Mouse (Mus musculus) left cerebral cortex, postnatal 14 days (tissue): ENCODE results near the gene Optn. TPM values are rescaled to one million over a fixed set of nuclear protein-coding genes. Genes with fewer than 3 reads are reported as not detected.

Experiments
- DNase-seq, 2 experiments: peaks; one replicate each; pipeline ENCODE4 v3.0.0; 2021 to 2022; ENCODE audit warnings: low spot score in 2 of 2, mixed read lengths in 1 of 2
- intact Hi-C: fragments of 180-260 bp; cut with DNase I; formaldehyde crosslinking; loops from one replicate; pipeline ENCODE4 v1.15.1; 2025
- long read RNA-seq, 2 experiments: library from polyadenylated mRNA; stranded (forward); transcript quantifications; one replicate each; pipeline ENCODE4 v2.0.0; 2021
- total RNA-seq, 2 experiments: library from RNA; stranded (reverse); gene quantifications; 2 replicates each; pipeline ENCODE4 v1.2.3; 2021

Gene Optn
- 10 to 100 TPM; 15.1 to 16.1 TPM for total RNA-seq
- long read RNA-seq, experiment 1, transcript Optn-202 (14 exons, 2,614 nt): major isoform, 12 of 28 reads
- long read RNA-seq, experiment 1, partial matches to known transcripts: 5 of 28 reads
- long read RNA-seq, experiment 1, other reads (novel, unspliced or antisense): 9 of 28 reads
- long read RNA-seq, experiment 2, transcript Optn-202 (14 exons, 2,614 nt): major isoform, 10 of 19 reads
- long read RNA-seq, experiment 2, partial matches to known transcripts: 0 of 19 reads
- long read RNA-seq, experiment 2, other reads (novel, unspliced or antisense): 8 of 19 reads

- peak; percentile 53 to 79 for DNase-seq
- intact Hi-C loops: loop anchor here (10.0 kb wide), 1 partner anchor 149 kb away; the partner anchor contains the start of gene Phyh
Measured at GRCm38 (mm10) chr2:5063299-5064205, at the start of gene Optn. TSS of gene Optn (minus strand) at chr2:5064051.

GRCm38 (mm10) chr2:5112785-5113291 lies 49.0 kb upstream of the Optn start:
- no peak for DNase-seq
- intact Hi-C loops: no loop called here

GRCm38 (mm10) chr2:5102891-5103290 lies 39.0 kb upstream of the Optn start:
- DNase-seq: no peak
- intact Hi-C loops: no loop called here

GRCm38 (mm10) chr2:5101743-5102245 lies 37.9 kb upstream of the Optn start:
- intact Hi-C loops: no loop called here
- peak in 1 of 2 experiments; percentile 51 for DNase-seq

- intact Hi-C loops: no loop called here
- DNase-seq: no peak
Measured at GRCm38 (mm10) chr2:5099176-5099575, 35.3 kb upstream of the Optn start.

- peak; percentile 29 to 31 for DNase-seq
- intact Hi-C loops: no loop called here
Measured at GRCm38 (mm10) chr2:5097786-5098445, 34.1 kb upstream of the Optn start.

GRCm38 (mm10) chr2:5095316-5095715 lies 31.5 kb upstream of the Optn start:
- no peak for DNase-seq
- intact Hi-C loops: no loop called here

- peak in 1 of 2 experiments; percentile 28 for DNase-seq
- intact Hi-C loops: loop anchor here (5.0 kb wide), 2 partner anchors 147 to 302 kb away; no protein-coding TSS in a partner anchor
Measured at GRCm38 (mm10) chr2:5094876-5095275, 31.0 kb upstream of the Optn start.

GRCm38 (mm10) chr2:5090385-5090784 lies 26.5 kb upstream of the Optn start:
- peak; percentile 64 to 70 for DNase-seq
- intact Hi-C loops: loop anchor here (5.0 kb wide), 2 partner anchors 152 to 307 kb away; no protein-coding TSS in a partner anchor

GRCm38 (mm10) chr2:5087667-5088066 lies 23.8 kb upstream of the Optn start:
- intact Hi-C loops: no loop called here
- DNase-seq: no peak

GRCm38 (mm10) chr2:5083739-5084138 lies 19.9 kb upstream of the Optn start:
- intact Hi-C loops: no loop called here
- no peak for DNase-seq

GRCm38 (mm10) chr2:5080053-5080787 lies 16.4 kb upstream of the Optn start:
- intact Hi-C loops: no loop called here
- DNase-seq: peak; percentile 67

GRCm38 (mm10) chr2:5077937-5078336 lies 14.1 kb upstream of the Optn start:
- no peak for DNase-seq
- intact Hi-C loops: loop anchor here (5.0 to 10.0 kb wide), 2 partner anchors 707 to 1089 kb away; no protein-coding TSS in a partner anchor

GRCm38 (mm10) chr2:5077490-5077889 lies 13.6 kb upstream of the Optn start:
- DNase-seq: no peak
- intact Hi-C loops: loop anchor here (5.0 to 10.0 kb wide), 2 partner anchors 707 to 1090 kb away; no protein-coding TSS in a partner anchor

GRCm38 (mm10) chr2:5075856-5076255 lies 12.0 kb upstream of the Optn start:
- DNase-seq: no peak
- intact Hi-C loops: loop anchor here (5.0 to 10.0 kb wide), 2 partner anchors 709 to 1091 kb away; no protein-coding TSS in a partner anchor

GRCm38 (mm10) chr2:5075432-5075831 lies 11.6 kb upstream of the Optn start:
- intact Hi-C loops: loop anchor here (5.0 to 10.0 kb wide), 2 partner anchors 709 to 1092 kb away; no protein-coding TSS in a partner anchor
- no peak for DNase-seq

- intact Hi-C loops: loop anchor here (10.0 kb wide), 1 partner anchor 711 kb away; no protein-coding TSS in a partner anchor
- DNase-seq: no peak
Measured at GRCm38 (mm10) chr2:5073785-5074184, 9.9 kb upstream of the Optn start.

- DNase-seq: no peak
- intact Hi-C loops: loop anchor here (10.0 kb wide), 1 partner anchor 153 kb away; the partner anchor contains the start of gene Phyh
Measured at GRCm38 (mm10) chr2:5067951-5068350, 4.1 kb upstream of the Optn start.
